Mouse (Mus musculus) fibroblast of lung, adult 2 months (primary cell): ENCODE measurements around the gene Rpl13a.
"Not testable (repeated sequence)": the region's sequence is repeated elsewhere in the genome, so short reads cannot be mapped to it uniquely, and the experiment has no call there.

Experiments
- DNase-seq: peaks from one replicate; pipeline ENCODE4 v3.0.0-alpha.2; 2011; ENCODE audit warnings: low read depth

Gene Rpl13a

DNA sequence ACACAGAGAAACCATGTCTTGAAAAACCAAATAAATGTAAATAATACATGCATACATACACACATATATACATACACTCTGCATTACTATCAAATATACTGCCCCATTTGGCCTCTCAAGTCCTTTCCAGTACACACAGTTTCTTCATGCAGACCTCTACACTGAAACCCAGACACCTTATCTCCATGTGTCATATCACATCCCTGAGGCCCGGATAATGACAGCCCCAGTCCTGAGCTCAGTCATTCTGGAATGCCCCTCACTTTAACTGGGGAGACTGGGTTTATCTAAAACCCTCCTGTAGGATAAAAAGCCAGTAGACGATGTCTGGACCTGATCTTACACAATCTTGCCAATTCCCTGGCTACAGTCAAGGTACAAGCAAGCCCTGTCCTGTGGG is 15.1 kb downstream of the Rpl13a start:
- no peak for DNase-seq

DNA sequence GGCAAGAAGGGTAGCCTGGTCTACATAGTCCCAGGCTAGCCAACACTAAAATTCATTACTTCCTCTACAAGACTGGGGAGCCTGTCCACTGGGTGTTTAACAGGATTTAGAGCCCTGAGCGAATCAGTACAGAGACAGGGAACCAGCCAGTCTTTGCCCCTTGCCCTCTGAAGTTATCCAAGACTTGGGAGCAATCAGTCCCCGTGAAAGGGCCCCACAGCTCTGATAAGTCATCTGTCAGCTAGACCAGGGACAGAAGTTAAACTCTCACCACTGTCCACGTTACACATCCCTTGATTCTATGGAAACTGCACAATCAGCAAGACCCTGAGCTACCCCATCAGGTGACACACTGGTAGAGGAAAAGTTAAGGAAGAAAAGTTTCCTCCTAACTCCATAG is 16.0 kb downstream of the Rpl13a start:
- no peak for DNase-seq

DNA sequence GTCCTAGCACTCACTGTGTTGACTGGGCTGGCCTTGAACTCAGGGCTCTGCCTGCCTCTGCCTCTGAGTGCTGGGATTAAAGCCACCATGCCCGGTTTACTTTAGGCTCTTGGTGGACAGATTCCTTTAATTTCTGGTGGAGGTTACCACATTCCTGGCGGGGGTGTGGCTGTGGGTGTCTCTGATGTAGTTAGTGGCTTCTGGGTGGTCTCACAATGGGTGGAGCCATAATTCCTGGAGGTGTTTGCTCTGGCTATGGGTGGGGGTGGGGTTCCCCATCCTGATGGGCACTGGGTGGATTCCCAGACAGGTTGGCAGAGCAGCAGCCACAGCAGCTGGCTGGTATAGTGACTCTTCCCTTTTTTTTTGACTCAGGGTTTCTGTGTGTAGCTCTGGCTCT is 16.6 kb downstream of the Rpl13a start:
- DNase-seq: no peak

DNA sequence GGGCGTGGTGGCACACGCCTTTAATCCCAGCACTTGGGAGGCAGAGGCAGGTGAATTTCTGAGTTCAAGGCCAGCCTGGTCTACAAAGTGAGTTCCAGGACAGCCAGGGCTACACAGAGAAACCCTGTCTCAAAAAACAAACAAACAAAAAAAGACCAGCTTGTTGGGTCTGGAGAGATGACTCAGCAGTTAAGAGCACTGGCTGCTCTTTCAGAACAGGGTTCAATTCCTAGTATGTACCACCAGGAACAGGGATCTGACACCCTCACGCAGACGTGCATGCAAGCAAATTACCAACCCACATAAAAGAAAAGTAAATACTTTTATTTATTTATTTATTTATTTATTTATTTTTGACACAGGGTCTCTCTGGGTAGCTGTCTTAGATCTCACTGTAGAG is 18.5 kb downstream of the Rpl13a start:
- not testable (repeated sequence) for DNase-seq

- DNase-seq: no peak
Measured at GRCm38 (mm10) chr7:45107052-45107645, 21.4 kb downstream of the Rpl13a start.

- DNase-seq: no peak
Measured at GRCm38 (mm10) chr7:45106441-45106840, 22.1 kb downstream of the Rpl13a start.

DNA sequence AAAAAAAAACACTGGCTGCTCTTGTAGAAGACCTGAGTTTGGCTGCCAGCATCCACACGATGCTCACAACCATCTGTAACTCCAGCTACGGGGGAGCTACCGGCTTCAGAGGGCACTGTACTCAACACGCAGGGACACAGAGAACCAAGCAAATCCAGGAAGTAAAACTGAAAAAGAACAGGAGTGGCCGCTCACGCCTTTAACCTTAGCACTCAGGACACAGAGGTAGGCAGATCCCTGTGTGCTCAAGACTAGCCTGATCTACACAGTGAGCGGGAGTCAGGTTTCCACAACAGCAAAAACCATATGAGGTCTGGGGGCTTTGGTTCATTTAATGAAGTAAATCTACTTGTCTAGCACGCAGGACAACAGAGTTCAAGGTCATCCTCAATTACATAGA is 23.1 kb downstream of the Rpl13a start:
- no peak for DNase-seq

- no peak for DNase-seq
Measured at GRCm38 (mm10) chr7:45104941-45105340, 23.6 kb downstream of the Rpl13a start.

GRCm38 (mm10) chr7:45103652-45104180 is 24.8 kb downstream of the Rpl13a start, which contains the start of gene Fcgrt:
Fcgrt (minus strand) TSS chr7:45103851.
- DNase-seq: peak; percentile 100

DNA sequence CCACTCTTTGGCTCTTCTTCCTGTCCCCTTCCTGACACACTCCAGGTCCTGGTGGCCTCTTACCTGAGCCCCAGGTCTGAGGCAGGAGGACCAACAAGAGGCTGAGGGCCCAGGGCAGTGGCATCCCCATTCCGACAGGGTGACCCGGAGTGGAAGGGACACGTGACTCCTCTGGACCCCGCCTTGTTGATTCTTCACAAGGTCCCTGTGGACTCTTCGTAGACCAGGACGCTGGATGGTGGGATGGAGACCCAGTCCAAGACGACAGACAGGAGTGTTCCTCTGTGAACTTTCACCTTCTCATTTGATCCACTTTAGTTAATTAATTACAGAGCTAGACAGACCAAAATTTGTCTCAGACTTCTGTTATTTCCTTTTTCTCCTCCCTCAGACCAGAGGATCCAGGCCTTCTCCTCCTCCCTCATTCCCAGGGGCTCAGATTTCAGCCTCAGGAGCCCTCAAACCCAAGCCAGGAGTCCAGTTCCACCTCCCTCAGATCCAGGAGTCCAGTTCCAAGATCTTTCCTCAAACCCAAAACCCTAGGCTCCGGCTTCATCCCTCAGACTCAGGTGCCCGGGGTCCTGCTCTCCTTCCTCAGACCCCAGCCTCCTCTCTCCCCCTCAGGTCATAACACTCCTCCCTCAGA is 25.5 kb downstream of the Rpl13a start:
- DNase-seq: peak; percentile 49

GRCm38 (mm10) chr7:45102441-45102840 is 26.1 kb downstream of the Rpl13a start:
- DNase-seq: no peak

DNA sequence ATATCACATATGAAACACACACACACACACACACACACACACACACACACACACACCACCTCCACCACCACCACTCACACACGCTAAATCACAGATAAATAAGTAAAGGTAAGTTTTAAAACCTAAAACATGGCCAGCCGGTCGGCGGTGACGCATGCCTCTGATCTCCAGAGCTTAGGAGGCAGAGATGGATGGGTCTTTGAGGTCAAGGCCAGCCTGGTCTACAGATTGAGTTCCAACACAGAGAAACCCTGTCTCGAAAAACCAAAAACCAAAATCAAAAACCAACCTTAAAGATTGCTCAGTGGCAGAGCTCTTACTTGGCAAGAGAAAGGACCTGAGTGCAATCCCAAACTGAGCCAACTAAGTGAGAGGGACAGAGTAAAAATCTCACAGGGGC is 28.5 kb downstream of the Rpl13a start:
- no peak for DNase-seq

DNA sequence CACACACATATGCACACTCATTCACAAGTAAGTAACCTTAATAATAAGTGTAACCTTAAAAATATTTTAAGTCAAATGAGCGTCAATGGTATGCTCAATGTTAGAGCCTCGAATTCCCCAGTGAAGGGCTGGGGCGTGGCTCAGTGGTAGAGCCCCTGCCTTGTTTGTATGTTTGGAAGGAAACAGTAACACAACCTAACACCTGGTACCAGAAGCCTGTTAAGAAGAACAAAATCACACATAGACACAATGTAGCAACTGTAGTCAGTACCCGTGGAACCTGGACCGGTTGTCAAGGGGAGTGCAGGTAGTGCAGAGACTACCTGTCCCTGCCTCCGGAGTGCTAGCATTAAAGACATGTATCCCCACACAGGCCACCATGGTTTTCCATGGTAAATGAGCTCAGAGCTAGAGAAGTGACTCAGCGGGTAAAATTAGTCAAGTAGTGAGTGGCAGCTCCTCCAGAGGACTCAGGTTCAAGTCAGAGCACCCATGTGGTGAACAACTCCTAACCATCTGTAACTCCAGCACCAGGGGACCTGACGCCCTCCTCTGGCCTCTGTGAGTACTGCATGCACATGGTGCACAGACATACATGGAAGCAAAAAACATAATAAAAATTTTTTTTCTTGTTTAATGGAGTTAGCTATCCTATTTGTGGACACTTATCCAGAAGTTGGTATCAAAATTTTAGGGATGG is 29.9 kb downstream of the Rpl13a start:
- no peak for DNase-seq

- DNase-seq: no peak
Measured at GRCm38 (mm10) chr7:45097479-45097878, 31.1 kb downstream of the Rpl13a start.

- not testable (repeated sequence) for DNase-seq
Measured at GRCm38 (mm10) chr7:45095965-45096364, 32.6 kb downstream of the Rpl13a start.

GRCm38 (mm10) chr7:45095367-45095766 is 33.2 kb downstream of the Rpl13a start:
- DNase-seq: no peak

DNA sequence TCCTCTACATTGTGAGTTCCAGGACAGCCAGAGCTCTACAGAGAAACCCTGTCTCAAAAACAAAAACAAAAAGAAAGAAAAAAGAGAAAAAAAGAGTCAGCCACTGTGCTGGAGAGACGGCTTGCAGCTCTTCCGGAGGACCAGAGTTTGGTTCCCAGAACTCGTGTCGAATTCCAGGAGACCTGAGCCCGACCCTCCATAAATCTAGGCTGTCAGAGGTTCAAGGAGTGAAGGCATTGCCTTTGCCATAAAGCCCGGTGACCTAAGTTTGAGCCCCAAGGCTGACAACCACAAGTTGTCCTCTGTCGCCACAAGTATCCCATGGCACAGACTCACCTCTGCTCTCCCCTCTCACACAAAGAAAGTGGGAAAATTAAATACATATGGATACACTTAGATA is 34.4 kb downstream of the Rpl13a start:
- DNase-seq: no peak

GRCm38 (mm10) chr7:45093516-45093905 is 35.0 kb downstream of the Rpl13a start:
- DNase-seq: no peak

DNA sequence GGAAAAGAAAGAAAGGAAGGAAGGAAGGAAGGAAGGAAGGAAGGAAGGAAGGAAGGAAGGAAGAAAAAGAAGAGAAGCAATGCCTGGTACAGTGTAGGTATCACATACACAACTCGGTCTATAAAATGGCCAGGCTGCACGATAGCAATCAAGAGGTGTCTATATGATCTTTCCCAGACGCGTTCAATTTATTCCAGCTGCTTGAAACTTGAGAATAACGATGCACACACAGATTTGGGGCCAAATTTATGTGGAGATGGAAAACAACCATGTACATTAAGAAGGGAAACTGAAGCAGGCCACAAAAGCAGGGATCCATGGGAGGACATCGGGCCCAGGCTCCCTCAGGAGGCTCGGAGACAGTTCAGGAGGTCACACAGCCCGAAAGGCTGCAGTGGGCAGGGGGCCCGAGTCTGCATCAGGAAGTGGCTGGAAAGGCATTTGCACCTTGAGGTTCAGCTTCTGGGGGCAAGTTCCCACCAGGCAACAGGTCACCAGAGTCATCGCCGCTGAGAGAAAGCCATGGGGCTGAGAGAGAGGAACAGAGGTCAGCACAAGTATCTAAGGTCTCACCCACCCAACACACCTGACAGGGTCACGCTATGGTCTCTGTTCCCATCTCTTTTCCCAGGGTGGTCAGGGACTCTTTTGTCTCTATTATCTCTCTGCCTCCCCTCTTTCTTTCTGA is 35.6 kb downstream of the Rpl13a start:
- DNase-seq: no peak

DNA sequence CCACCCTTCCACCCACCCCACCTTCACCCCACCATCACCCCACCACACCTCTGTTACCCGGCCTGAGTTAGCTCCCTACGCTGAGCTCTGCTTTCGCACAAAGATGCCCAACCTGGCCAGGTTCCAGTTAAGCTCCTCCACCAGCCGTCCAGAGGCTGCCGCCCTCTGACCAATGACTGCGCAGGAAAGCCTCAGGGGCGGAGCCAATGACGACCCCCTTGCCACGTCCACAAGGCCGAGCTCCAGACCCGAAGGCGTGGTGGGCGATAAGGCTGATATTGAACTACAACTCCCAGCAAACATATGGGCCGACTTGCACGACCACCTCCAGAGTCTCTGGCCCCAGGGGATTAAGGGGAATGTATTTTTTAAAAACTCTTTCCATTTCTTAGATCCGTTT is 36.5 kb downstream of the Rpl13a start, which contains the start of gene Rcn3:
TSS of gene Rcn3 (minus strand) at position 174 of the 400 bp plus-strand sequence.
- DNase-seq: peak; percentile 88

DNA sequence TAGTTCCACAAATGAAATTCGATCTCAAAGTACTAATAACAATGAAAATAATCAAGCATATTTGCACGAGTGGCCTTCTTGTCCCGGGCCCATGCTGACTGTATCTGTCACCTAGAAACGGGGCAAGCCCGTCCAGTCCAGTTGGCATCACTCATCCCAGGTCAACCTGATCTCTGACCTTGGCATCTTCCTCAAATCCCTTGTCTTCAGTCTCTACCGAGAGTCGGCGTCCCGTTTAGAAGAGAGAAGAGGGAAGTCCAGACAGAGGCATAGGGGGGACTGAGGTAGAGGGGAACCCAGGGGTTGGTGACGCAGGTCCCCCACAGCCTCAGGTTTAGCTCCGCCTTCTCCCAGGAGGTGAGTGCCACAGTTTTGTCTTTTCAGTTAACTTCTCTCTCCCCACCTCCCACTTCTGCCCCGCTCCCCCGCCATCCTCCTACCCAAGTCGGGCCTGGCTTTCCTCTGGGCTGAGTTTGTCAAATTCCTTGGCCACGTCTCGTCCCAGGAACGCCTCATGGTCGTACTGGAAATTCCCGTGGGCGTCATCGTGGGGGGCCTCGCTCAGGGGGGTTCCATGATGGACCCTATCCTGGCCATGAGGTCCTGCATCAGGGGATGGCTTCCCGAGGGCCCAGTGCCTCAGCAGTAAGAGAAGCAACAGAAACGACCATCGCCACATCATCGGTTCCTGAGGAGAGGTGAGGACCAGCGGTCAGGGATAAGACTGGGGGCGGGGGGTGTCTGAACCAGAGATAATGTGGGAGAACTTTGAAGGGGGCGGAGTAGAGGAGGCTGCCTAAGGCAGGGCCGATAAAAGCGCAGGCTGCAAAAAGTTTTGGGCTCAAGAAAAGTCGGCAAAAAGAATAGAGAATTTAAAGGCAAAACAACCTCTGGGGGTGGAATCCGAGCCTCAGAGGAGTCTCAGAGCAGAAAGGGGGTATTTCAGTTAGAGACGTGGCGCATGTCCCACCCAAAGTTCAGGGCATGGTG is 37.3 kb downstream of the Rpl13a start:
- no peak for DNase-seq
